Mouse (Mus musculus) cerebellum, adult 2 months (tissue): ENCODE results near the gene Kansl1.

Experiments
- CTCF ChIP-seq: fragments of 200-500 bp; IDR thresholded peaks from 2 replicates; pipeline ENCODE4 v1.5.1; 2011; ENCODE audit warnings: low read depth, mild to moderate bottlenecking, control low read depth, low read length, moderate library complexity, borderline replicate concordance; ENCODE audit not compliant: insufficient read depth
- POLR2A ChIP-seq: fragments of 200-500 bp; IDR thresholded peaks from 2 replicates; pipeline ENCODE4 v1.6.1; 2011; ENCODE audit warnings: low read length, control low read depth, borderline replicate concordance; ENCODE audit not compliant: insufficient read depth

- TF ChIP-seq POLR2A = no peak
- TF ChIP-seq CTCF = no peak
Measured at GRCm38 (mm10) chr11:104512436-104512835, 43.8 kb upstream of the Kansl1 start.
